Mouse (Mus musculus) liver, embryonic 15.5 days (tissue): ENCODE measurements around the gene Atp9a. TPM values are rescaled to one million over a fixed set of nuclear protein-coding genes. Genes with fewer than 3 reads are reported as not detected.

Source experiments
- ATAC-seq: fragments of 200-750 bp; cut with Nextera tagmentation; 2 replicates; pipeline ENCODE4 v1.8.0; 2017; ENCODE audit warnings: moderate number of reproducible peaks, mild to moderate bottlenecking, moderate library complexity; ENCODE audit not compliant: insufficient read depth
- H3K27ac ChIP-seq: fragments of 300-500 bp; sonication (generic); replicated peaks from 2 replicates; pipeline ENCODE4 v1.5.1; 2015; ENCODE audit warnings: mild to moderate bottlenecking, inconsistent platforms
- H3K27me3 ChIP-seq: fragments of 300-500 bp; sonication (generic); 2 replicates; pipeline ENCODE4 v1.6.1; 2015; ENCODE audit warnings: mild to moderate bottlenecking, inconsistent platforms
- H3K36me3 ChIP-seq: fragments of 300-500 bp; sonication (generic); replicated peaks from 2 replicates; pipeline ENCODE4 v1.6.1; 2015; ENCODE audit warnings: moderate library complexity, mild to moderate bottlenecking, inconsistent platforms
- H3K4me1 ChIP-seq: fragments of 300-500 bp; sonication (generic); replicated peaks from 2 replicates; pipeline ENCODE4 v1.6.1; 2015; ENCODE audit warnings: inconsistent platforms
- H3K4me2 ChIP-seq: fragments of 300-500 bp; sonication (generic); 2 replicates; pipeline ENCODE4 v1.6.1; 2015; ENCODE audit warnings: moderate library complexity, mild to moderate bottlenecking, inconsistent platforms
- H3K4me3 ChIP-seq: fragments of 300-500 bp; sonication (generic); replicated peaks from 2 replicates; pipeline ENCODE4 v1.5.1; 2015; ENCODE audit warnings: mild to moderate bottlenecking, inconsistent platforms
- H3K9ac ChIP-seq: fragments of 300-500 bp; sonication (generic); 2 replicates; pipeline ENCODE4 v1.6.1; 2015; ENCODE audit warnings: moderate library complexity, mild to moderate bottlenecking, inconsistent platforms
- H3K9me3 ChIP-seq: fragments of 300-500 bp; sonication (generic); replicated peaks from 2 replicates; pipeline ENCODE4 v1.6.1; 2016; ENCODE audit warnings: inconsistent platforms
- WGBS: fragments of 180-500 bp; shearing (Covaris S2); methylation state at CpG from one replicate; pipeline ENCODE4 v1.1.7; 2015; ENCODE audit warnings: mixed read lengths; ENCODE audit not compliant: insufficient replicate concordance; 5-methylcytosine and 5-hydroxymethylcytosine counted together
- polyA plus RNA-seq: library from polyadenylated mRNA; unstranded; fragments of >200 nt; fragmentation: Nextera tagmentation; extraction: Ambion mirVana; gene quantifications from 2 replicates; pipeline ENCODE4 v1.2.1, GENCODE M21; 2015

Atp9a gene
- polyA plus RNA-seq, 1 experiment from 2014 or later = 3.3 TPM

- Histone ChIP-seq H3K4me2 (no peak overlapping the region), H3K9me3 (no peaks in the 10 kb centered on the region), H3K36me3 (no peaks in the 10 kb centered on the region), H3K27me3 (0 out of 2 replicates have a peak, but pooled peaks cover 2% of the 10 kb centered on the region), H3K4me1 (no peaks in the 10 kb centered on the region), H3K27ac (no peak overlapping the region), H3K9ac (no peak overlapping the region), H3K4me3 (no peak overlapping the region)
- no peak for ATAC-seq
- 72% methylated on average over 11 of the region's 11 CpGs for WGBS
Measured at GRCm38 (mm10) chr2:168642187-168642586, 100.0 kb downstream of the Atp9a start.

GRCm38 (mm10) chr2:168640460-168640859, 101.7 kb downstream of the Atp9a start:
- peaks cover 18% of the 10 kb centered on the region for H3K27me3 ChIP-seq
- no peaks in the 10 kb centered on the region for H3K4me1 ChIP-seq
- 83% methylated on average over 9 of the region's 9 CpGs for WGBS
- no peaks in the 10 kb centered on the region for H3K9me3 ChIP-seq
- H3K27ac ChIP-seq = no peak overlapping the region
- no peak overlapping the region for H3K4me3 ChIP-seq
- no peak overlapping the region for H3K4me2 ChIP-seq
- no peaks in the 10 kb centered on the region for H3K36me3 ChIP-seq
- H3K9ac ChIP-seq = no peak overlapping the region
- ATAC-seq = no peak

- no peak for ATAC-seq
- Histone ChIP-seq H3K9me3 (no peaks in the 10 kb centered on the region), H3K27ac (no peak overlapping the region), H3K4me3 (no peak overlapping the region), H3K4me2 (no peak overlapping the region), H3K4me1 (peaks cover 14% of the 10 kb centered on the region), H3K36me3 (no peaks in the 10 kb centered on the region), H3K9ac (no peak overlapping the region), H3K27me3 (peaks cover 28% of the 10 kb centered on the region)
- 73% methylated on average over 7 of the region's 7 CpGs for WGBS
Measured at GRCm38 (mm10) chr2:168634881-168635280, 107.3 kb downstream of the Atp9a start.

GRCm38 (mm10) chr2:168633301-168633816, 108.8 kb downstream of the Atp9a start:
- Histone ChIP-seq H3K9ac (no peak overlapping the region), H3K4me1 (peaks cover 14% of the 10 kb centered on the region), H3K27me3 (peaks cover 28% of the 10 kb centered on the region), H3K9me3 (no peaks in the 10 kb centered on the region), H3K36me3 (no peaks in the 10 kb centered on the region), H3K4me2 (peak overlapping the region; percentile 29), H3K27ac (no peak overlapping the region), H3K4me3 (no peak overlapping the region)
- ATAC-seq = peak; percentile 48; the same call in 1 of the 2 replicates
- 14% methylated on average over 14 of the region's 14 CpGs for WGBS

GRCm38 (mm10) chr2:168632543-168632942, 109.7 kb downstream of the Atp9a start:
- no peaks in the 10 kb centered on the region for H3K9me3 ChIP-seq
- peaks cover 14% of the 10 kb centered on the region for H3K4me1 ChIP-seq
- WGBS = 64% methylated on average over 6 of the region's 6 CpGs
- no peak overlapping the region for H3K9ac ChIP-seq
- no peak for ATAC-seq
- no peak overlapping the region for H3K4me2 ChIP-seq
- H3K4me3 ChIP-seq = no peak overlapping the region
- no peak overlapping the region for H3K27ac ChIP-seq
- H3K27me3 ChIP-seq = peaks cover 28% of the 10 kb centered on the region
- no peaks in the 10 kb centered on the region for H3K36me3 ChIP-seq

- Histone ChIP-seq H3K4me1 (peaks cover 13% of the 10 kb centered on the region), H3K4me3 (no peak overlapping the region), H3K9ac (no peak overlapping the region), H3K27ac (no peak overlapping the region), H3K4me2 (no peak overlapping the region), H3K36me3 (no peaks in the 10 kb centered on the region), H3K27me3 (no peaks in the 10 kb centered on the region; the same call in none of the 2 replicates), H3K9me3 (no peaks in the 10 kb centered on the region)
- ATAC-seq = no peak
- 25% methylated on average over 8 of the region's 8 CpGs for WGBS
Measured at GRCm38 (mm10) chr2:168628787-168629186, 113.4 kb downstream of the Atp9a start.

GRCm38 (mm10) chr2:168627829-168628770, 114.1 kb downstream of the Atp9a start:
- Histone ChIP-seq H3K4me3 (no peak overlapping the region), H3K9me3 (no peaks in the 10 kb centered on the region), H3K27me3 (no peaks in the 10 kb centered on the region; the same call in none of the 2 replicates), H3K36me3 (no peaks in the 10 kb centered on the region), H3K9ac (no peak overlapping the region), H3K27ac (no peak overlapping the region), H3K4me1 (peaks cover 6% of the 10 kb centered on the region; the same call in 1 of the 2 replicates), H3K4me2 (no peak overlapping the region)
- no peak for ATAC-seq
- WGBS = 66% methylated on average over 20 of the region's 20 CpGs

- Histone ChIP-seq H3K9me3 (no peaks in the 10 kb centered on the region), H3K4me3 (no peak overlapping the region), H3K27me3 (no peaks in the 10 kb centered on the region; the same call in none of the 2 replicates), H3K9ac (no peak overlapping the region), H3K36me3 (no peaks in the 10 kb centered on the region), H3K27ac (no peak overlapping the region), H3K4me2 (no peak overlapping the region), H3K4me1 (no peaks in the 10 kb centered on the region)
- WGBS = 74% methylated on average over 9 of the region's 9 CpGs
- ATAC-seq = no peak
Measured at GRCm38 (mm10) chr2:168626385-168626784, 115.8 kb downstream of the Atp9a start.

GRCm38 (mm10) chr2:168625091-168625490, 117.1 kb downstream of the Atp9a start:
- Histone ChIP-seq H3K27ac (no peak overlapping the region), H3K4me3 (no peak overlapping the region), H3K4me1 (no peaks in the 10 kb centered on the region), H3K4me2 (no peak overlapping the region), H3K36me3 (no peaks in the 10 kb centered on the region), H3K27me3 (no peaks in the 10 kb centered on the region; the same call in none of the 2 replicates), H3K9me3 (no peaks in the 10 kb centered on the region), H3K9ac (no peak overlapping the region)
- ATAC-seq = no peak
- 43% methylated on average over 4 of the region's 4 CpGs for WGBS

- Histone ChIP-seq H3K9me3 (no peaks in the 10 kb centered on the region), H3K4me2 (no peak overlapping the region), H3K36me3 (no peaks in the 10 kb centered on the region), H3K4me3 (no peak overlapping the region), H3K27ac (no peak overlapping the region), H3K27me3 (no peaks in the 10 kb centered on the region), H3K9ac (no peak overlapping the region), H3K4me1 (no peaks in the 10 kb centered on the region)
- ATAC-seq = no peak
- 57% methylated on average over 11 of the region's 11 CpGs for WGBS
Measured at GRCm38 (mm10) chr2:168621111-168621802, 121.0 kb downstream of the Atp9a start.

GRCm38 (mm10) chr2:168618205-168618717, 123.9 kb downstream of the Atp9a start:
- Histone ChIP-seq H3K4me1 (no peaks in the 10 kb centered on the region), H3K27ac (no peak overlapping the region), H3K9ac (no peak overlapping the region), H3K4me2 (no peak overlapping the region), H3K27me3 (no peaks in the 10 kb centered on the region), H3K9me3 (no peaks in the 10 kb centered on the region), H3K4me3 (no peak overlapping the region), H3K36me3 (no peaks in the 10 kb centered on the region)
- no peak for ATAC-seq
- WGBS = 65% methylated on average over 15 of the region's 15 CpGs
